7 mouse cellular contexts compared by ENCODE assay signal in the genomic region with DNA sequence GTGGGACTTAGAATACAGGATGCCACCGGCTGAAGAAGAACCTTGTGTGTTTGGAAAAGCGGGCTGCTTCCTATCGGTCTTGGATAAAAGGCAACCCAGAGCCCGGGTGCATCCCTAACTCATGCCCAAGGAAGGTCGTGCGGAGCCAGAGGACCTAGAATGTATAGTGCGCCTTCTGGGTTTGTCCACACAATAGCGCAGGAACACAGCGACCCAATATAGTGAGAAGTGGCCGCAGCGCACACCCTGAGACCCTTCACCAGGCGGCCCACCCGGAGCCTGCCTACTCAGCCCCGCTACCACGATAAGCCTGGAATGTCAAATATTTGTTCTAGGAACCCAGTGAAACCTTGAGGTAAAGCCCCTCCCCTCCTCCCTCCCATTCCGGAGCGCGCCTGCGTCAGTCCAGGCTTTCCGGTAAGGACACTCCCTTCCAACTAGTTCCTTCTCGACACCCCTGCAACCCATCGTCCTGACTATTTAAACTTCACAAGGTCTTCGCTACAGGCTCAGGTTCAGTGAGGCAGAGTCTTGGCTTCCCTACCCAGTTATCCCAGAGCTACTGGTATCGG. TPM values are rescaled to one million over a fixed set of nuclear protein-coding genes. Genes with fewer than 3 reads are reported as not detected.
A peak's percentile ranks its signal among the peaks of the same experiment; 100 is the strongest.
DNase-seq lines count a peak whose midpoint lies in the region; ATAC-seq and TF ChIP-seq lines count a peak whose summit lies in the region.

No protein-coding gene starts in this region.

- peaks cover 38% of the 10 kb centered on the region for H3K4me1 ChIP-seq in heart, embryonic 13.5 days
- peaks cover 42% of the 10 kb centered on the region; the same call in 1 of the 2 replicates for H3K4me1 ChIP-seq in kidney, embryonic 16.5 days (ENCODE audit: insufficient read depth, low read length)
- peaks cover 11% of the 10 kb centered on the region for H3K4me1 ChIP-seq in small intestine, adult 2 months (ENCODE audit: control insufficient read depth, insufficient read depth, insufficient read length, low read length)

- under 1% methylated on average over 24 of the region's 24 CpGs for WGBS in heart, embryonic 13.5 days
- under 1% methylated on average over 24 of the region's 24 CpGs for whole genome bisulfite sequencing in kidney, embryonic 16.5 days
- WGBS in small intestine, adult 2 months, result 1% methylated on average over 24 of the region's 24 CpGs

- peak overlapping the region; percentile 63 for H3K4me3 ChIP-seq in heart, embryonic 13.5 days
- H3K4me3 ChIP-seq in kidney, embryonic 16.5 days (ENCODE audit: low read length), result peak overlapping the region; percentile 61
- peak overlapping the region; percentile 81 for H3K4me3 ChIP-seq in small intestine, adult 2 months (ENCODE audit: low read depth, low read length)

- H3K4me2 ChIP-seq in heart, embryonic 13.5 days, result peak overlapping the region; percentile 97
- H3K4me2 ChIP-seq in kidney, embryonic 16.5 days (replicated peaks; ENCODE audit: low read depth, low read length), result peak overlapping the region; percentile 85

- DNase-seq in urinary bladder, adult 18-20 months (ENCODE audit: low spot score in 2 of 2), result peak; percentile 65 to 80
- DNase-seq in urinary bladder, postnatal 10 days (ENCODE audit: low spot score), result no peak
- DNase-seq in lung, postnatal 36 days, result peak; percentile 94

- no peak for TF ChIP-seq CTCF in small intestine, adult 2 months (IDR thresholded peaks at IDR 0.05; ENCODE audit: extremely low read depth, insufficient read length, insufficient replicate concordance, low read depth, low read length)

- H3K9ac ChIP-seq in heart, embryonic 13.5 days, result peak overlapping the region; percentile 79
- peak overlapping the region; percentile 70 for H3K9ac ChIP-seq in kidney, embryonic 16.5 days (replicated peaks; ENCODE audit: low read length)

- H3K9me3 ChIP-seq in heart, embryonic 13.5 days, result no peaks in the 10 kb centered on the region
- H3K9me3 ChIP-seq in kidney, embryonic 16.5 days (ENCODE audit: low read length), result no peaks in the 10 kb centered on the region

- H3K27me3 ChIP-seq in heart, embryonic 13.5 days (replicated peaks), result peaks cover 45% of the 10 kb centered on the region
- H3K27me3 ChIP-seq in kidney, embryonic 16.5 days (ENCODE audit: insufficient read depth, low read length), result peaks cover 26% of the 10 kb centered on the region
- H3K27me3 ChIP-seq in small intestine, adult 2 months (ENCODE audit: control insufficient read depth, insufficient read depth, low read length), result no peaks in the 10 kb centered on the region

- H3K27ac ChIP-seq in heart, embryonic 13.5 days (replicated peaks), result peak overlapping the region; percentile 65
- peak overlapping the region; percentile 67 for H3K27ac ChIP-seq in kidney, embryonic 16.5 days (ENCODE audit: low read length)
- H3K27ac ChIP-seq in small intestine, adult 2 months (ENCODE audit: insufficient read depth, low read depth, low read length), result peak overlapping the region; percentile 91

- no peaks in the 10 kb centered on the region for H3K36me3 ChIP-seq in heart, embryonic 13.5 days
- no peaks in the 10 kb centered on the region; the same call in 1 of the 2 replicates for H3K36me3 ChIP-seq in kidney, embryonic 16.5 days (ENCODE audit: insufficient read depth, low read length)
- peaks cover 6% of the 10 kb centered on the region; the same call in 1 of the 2 replicates for H3K36me3 ChIP-seq in small intestine, adult 2 months (ENCODE audit: control insufficient read depth, insufficient read depth, low read length)

- ATAC-seq in common myeloid progenitor, adult 5-6 weeks (replicated peaks; ENCODE audit: low read depth, poor library complexity, severe bottlenecking), result peak; percentile 45
- ATAC-seq in heart, embryonic 13.5 days (ENCODE audit: extremely low read depth, insufficient number of reproducible peaks, low FRiP score, low TSS enrichment), result no peak
- 0 out of 2 replicates have a peak, but pooled peaks have one; percentile 11 for ATAC-seq in kidney, embryonic 16.5 days (ENCODE audit: low FRiP score, low TSS enrichment)

- TF ChIP-seq POLR2A in small intestine, adult 2 months (IDR thresholded peaks at IDR 0.05; ENCODE audit: low read depth, low read length), result 0 out of 2 replicates have a peak, but pooled peaks have one; percentile 16

RNA-seq across cellular contexts. Expression of gene Esrp2, which starts 1.2 kb away (rescaled TPM):
- not detected in 2 replicates for total RNA-seq in common myeloid progenitor, adult 5-6 weeks (2017)
- polyA plus RNA-seq in heart, embryonic 13.5 days (2015; fragmentation: Nextera tagmentation; extraction: Ambion mirVana), result 1.7 and 2.4 TPM in 2 replicates
- 24.3 and 28.5 TPM in 2 replicates for polyA plus RNA-seq in kidney, embryonic 16.5 days (2015; fragmentation: Nextera tagmentation; extraction: Ambion mirVana)
- polyA plus RNA-seq in small intestine, adult 2 months (2012; rRNA removed), result 27.5 and 30.9 TPM in 2 replicates

RNA-seq across cellular contexts. Expression of gene Pla2g15, which starts 12.2 kb away (rescaled TPM):
- total RNA-seq in common myeloid progenitor, adult 5-6 weeks (2017), result 11.2 and 13.3 TPM in 2 replicates
- 8.4 and 9.5 TPM in 2 replicates for polyA plus RNA-seq in heart, embryonic 13.5 days (2015; fragmentation: Nextera tagmentation; extraction: Ambion mirVana)
- polyA plus RNA-seq in kidney, embryonic 16.5 days (2015; fragmentation: Nextera tagmentation; extraction: Ambion mirVana), result 14.9 and 15.6 TPM in 2 replicates
- polyA plus RNA-seq in small intestine, adult 2 months (2012; rRNA removed), result 2.6 and 2.8 TPM in 2 replicates

RNA-seq across cellular contexts. Expression of gene Slc7a6, which starts 30.7 kb away (rescaled TPM):
- 24.0 and 28.2 TPM in 2 replicates for total RNA-seq in common myeloid progenitor, adult 5-6 weeks (2017)
- 31.9 and 37.6 TPM in 2 replicates for polyA plus RNA-seq in heart, embryonic 13.5 days (2015; fragmentation: Nextera tagmentation; extraction: Ambion mirVana)
- polyA plus RNA-seq in kidney, embryonic 16.5 days (2015; fragmentation: Nextera tagmentation; extraction: Ambion mirVana), result 49.9 and 52.4 TPM in 2 replicates
- polyA plus RNA-seq in small intestine, adult 2 months (2012; rRNA removed), result 5.3 and 6.2 TPM in 2 replicates
